Mouse (Mus musculus): ENCODE measurements around the gene Lrrc49. TPM values are rescaled to one million over a fixed set of nuclear protein-coding genes. Genes with fewer than 3 reads are reported as not detected.

Gene Lrrc49
- polyA plus RNA-seq, 1 experiment: 1.1 TPM

- Histone ChIP-seq H3K27ac (ENCODE audit: control insufficient read depth, insufficient read depth, low read length) (no peak overlapping the region), H3K4me1 (replicated peaks; ENCODE audit: control insufficient read depth, insufficient read depth, low read length) (peaks cover 3% of the 10 kb centered on the region), H3K36me3 (ENCODE audit: control insufficient read depth, insufficient read depth, low read length) (no peaks in the 10 kb centered on the region), H3K27me3 (ENCODE audit: control insufficient read depth, insufficient read depth, low read length) (peaks cover 9% of the 10 kb centered on the region; the same call in 1 of the 2 replicates), H3K4me3 (ENCODE audit: control insufficient read depth, insufficient read depth, low read length) (no peak overlapping the region)
- 94% methylated on average over 6 of the region's 6 CpGs for WGBS
- TF ChIP-seq CTCF (IDR thresholded peaks at IDR 0.05; ENCODE audit: borderline replicate concordance, control insufficient read depth, extremely low read depth, insufficient read depth, low read length, poor library complexity) (no peak), POLR2A (IDR thresholded peaks at IDR 0.05; ENCODE audit: control insufficient read depth, extremely low read depth, insufficient read depth, low read length, poor library complexity) (no peak)
- DNase-seq: no peak
Measured at GRCm38 (mm10) chr9:60714191-60714590, 26.2 kb upstream of the Lrrc49 start.

GRCm38 (mm10) chr9:60713616-60714015 is 25.7 kb upstream of the Lrrc49 start:
- no peak for TF ChIP-seq CTCF (IDR thresholded peaks at IDR 0.05; ENCODE audit: borderline replicate concordance, control insufficient read depth, extremely low read depth, insufficient read depth, low read length, poor library complexity)
- no peak for TF ChIP-seq POLR2A (IDR thresholded peaks at IDR 0.05; ENCODE audit: control insufficient read depth, extremely low read depth, insufficient read depth, low read length, poor library complexity)
- peaks cover 9% of the 10 kb centered on the region; the same call in 1 of the 2 replicates for H3K27me3 ChIP-seq (ENCODE audit: control insufficient read depth, insufficient read depth, low read length)
- no peak for DNase-seq

DNA sequence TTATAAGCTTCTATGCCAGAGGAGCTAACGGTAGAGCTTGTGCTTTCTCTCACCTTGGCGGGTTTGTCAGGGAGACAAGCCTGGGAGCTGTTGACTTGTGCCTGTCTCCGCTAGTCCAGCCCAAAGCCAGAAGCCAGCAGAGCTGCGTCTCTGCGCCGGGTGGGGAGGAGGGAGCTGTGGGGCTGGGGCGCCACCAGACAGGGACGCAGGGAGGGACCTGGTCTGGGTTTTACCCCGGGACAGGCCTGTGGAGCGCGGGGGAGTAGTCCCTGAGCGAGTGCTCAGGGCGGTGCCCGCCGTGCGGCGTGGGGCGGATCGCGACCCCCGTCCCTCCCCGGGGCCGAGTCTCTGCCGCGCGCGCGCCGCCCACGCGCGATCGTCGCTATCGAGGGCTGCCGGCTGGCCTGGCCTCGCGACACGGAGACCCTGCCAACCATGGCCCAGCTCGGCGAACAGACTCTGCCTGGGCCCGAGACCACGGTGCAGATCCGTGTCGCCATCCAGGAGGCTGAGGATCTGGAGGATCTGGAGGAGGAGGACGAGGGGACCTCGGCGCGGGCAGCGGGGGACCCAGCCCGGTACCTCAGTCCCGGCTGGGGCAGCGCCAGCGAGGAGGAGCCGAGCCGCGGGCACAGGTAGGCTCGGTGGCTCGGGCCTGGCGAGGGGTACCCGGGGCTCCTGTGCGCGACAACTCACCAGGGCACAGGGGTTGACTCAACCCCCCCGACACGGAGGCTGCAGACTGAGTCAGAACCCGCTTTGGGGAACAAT is 25.0 kb upstream of the Lrrc49 start, which contains the start of gene Larp6:
TSS of gene Larp6 (plus strand) at position 219 of the 771 bp plus-strand sequence.
- Histone ChIP-seq H3K27ac (ENCODE audit: control insufficient read depth, insufficient read depth, low read length) (no peak within 1 kb of the TSS), H3K27me3 (ENCODE audit: control insufficient read depth, insufficient read depth, low read length) (peaks cover 9% of the 10 kb centered on the region; the same call in 1 of the 2 replicates), H3K4me1 (replicated peaks; ENCODE audit: control insufficient read depth, insufficient read depth, low read length) (peaks cover 3% of the 10 kb centered on the region), H3K36me3 (ENCODE audit: control insufficient read depth, insufficient read depth, low read length) (no peaks in the 10 kb centered on the region), H3K4me3 (ENCODE audit: control insufficient read depth, insufficient read depth, low read length) (peak within 1 kb of the TSS; percentile 24)
- 5% methylated on average over 66 of the region's 66 CpGs for WGBS
- no peak for TF ChIP-seq CTCF (IDR thresholded peaks at IDR 0.05; ENCODE audit: borderline replicate concordance, control insufficient read depth, extremely low read depth, insufficient read depth, low read length, poor library complexity)
- TF ChIP-seq POLR2A (IDR thresholded peaks at IDR 0.05; ENCODE audit: control insufficient read depth, extremely low read depth, insufficient read depth, low read length, poor library complexity): no peak
- DNase-seq: no peak

More at GRCm38 (mm10) chr9:60713616-60714015, 25.7 kb upstream of the Lrrc49 start:
- H3K36me3 ChIP-seq (ENCODE audit: control insufficient read depth, insufficient read depth, low read length): no peaks in the 10 kb centered on the region
- no peak overlapping the region for H3K4me3 ChIP-seq (ENCODE audit: control insufficient read depth, insufficient read depth, low read length)
- H3K4me1 ChIP-seq (replicated peaks; ENCODE audit: control insufficient read depth, insufficient read depth, low read length): peaks cover 3% of the 10 kb centered on the region
- no peak overlapping the region for H3K27ac ChIP-seq (ENCODE audit: control insufficient read depth, insufficient read depth, low read length)
- WGBS: 68% methylated on average over 4 of the region's 4 CpGs

- Histone ChIP-seq H3K36me3 (ENCODE audit: control insufficient read depth, insufficient read depth, low read length) (no peaks in the 10 kb centered on the region), H3K27me3 (ENCODE audit: control insufficient read depth, insufficient read depth, low read length) (peaks cover 9% of the 10 kb centered on the region; the same call in 1 of the 2 replicates), H3K27ac (ENCODE audit: control insufficient read depth, insufficient read depth, low read length) (no peak overlapping the region), H3K4me1 (replicated peaks; ENCODE audit: control insufficient read depth, insufficient read depth, low read length) (peaks cover 3% of the 10 kb centered on the region), H3K4me3 (ENCODE audit: control insufficient read depth, insufficient read depth, low read length) (no peak overlapping the region)
- TF ChIP-seq POLR2A (IDR thresholded peaks at IDR 0.05; ENCODE audit: control insufficient read depth, extremely low read depth, insufficient read depth, low read length, poor library complexity) (no peak), CTCF (IDR thresholded peaks at IDR 0.05; ENCODE audit: borderline replicate concordance, control insufficient read depth, extremely low read depth, insufficient read depth, low read length, poor library complexity) (no peak)
- DNase-seq: no peak
- WGBS: 89% methylated on average over 5 of the region's 5 CpGs
Measured at GRCm38 (mm10) chr9:60712011-60712410, 24.1 kb upstream of the Lrrc49 start.

- Histone ChIP-seq H3K27me3 (ENCODE audit: control insufficient read depth, insufficient read depth, low read length) (peaks cover 9% of the 10 kb centered on the region; the same call in 1 of the 2 replicates), H3K4me1 (replicated peaks; ENCODE audit: control insufficient read depth, insufficient read depth, low read length) (peaks cover 3% of the 10 kb centered on the region), H3K27ac (ENCODE audit: control insufficient read depth, insufficient read depth, low read length) (no peak overlapping the region), H3K36me3 (ENCODE audit: control insufficient read depth, insufficient read depth, low read length) (no peaks in the 10 kb centered on the region), H3K4me3 (ENCODE audit: control insufficient read depth, insufficient read depth, low read length) (no peak overlapping the region)
- no peak for TF ChIP-seq POLR2A (IDR thresholded peaks at IDR 0.05; ENCODE audit: control insufficient read depth, extremely low read depth, insufficient read depth, low read length, poor library complexity)
- no peak for TF ChIP-seq CTCF (IDR thresholded peaks at IDR 0.05; ENCODE audit: borderline replicate concordance, control insufficient read depth, extremely low read depth, insufficient read depth, low read length, poor library complexity)
- DNase-seq: no peak
- WGBS: 91% methylated on average over 6 of the region's 6 CpGs
Measured at GRCm38 (mm10) chr9:60709721-60710120, 21.8 kb upstream of the Lrrc49 start.

GRCm38 (mm10) chr9:60708606-60709005 is 20.6 kb upstream of the Lrrc49 start:
- H3K27me3 ChIP-seq (ENCODE audit: control insufficient read depth, insufficient read depth, low read length): peaks cover 9% of the 10 kb centered on the region; the same call in 1 of the 2 replicates
- no peak overlapping the region for H3K4me3 ChIP-seq (ENCODE audit: control insufficient read depth, insufficient read depth, low read length)
- no peak overlapping the region for H3K27ac ChIP-seq (ENCODE audit: control insufficient read depth, insufficient read depth, low read length)
- TF ChIP-seq POLR2A (IDR thresholded peaks at IDR 0.05; ENCODE audit: control insufficient read depth, extremely low read depth, insufficient read depth, low read length, poor library complexity): no peak
- TF ChIP-seq CTCF (IDR thresholded peaks at IDR 0.05; ENCODE audit: borderline replicate concordance, control insufficient read depth, extremely low read depth, insufficient read depth, low read length, poor library complexity): no peak
- WGBS: 95% methylated on average over 5 of the region's 5 CpGs
- no peaks in the 10 kb centered on the region for H3K36me3 ChIP-seq (ENCODE audit: control insufficient read depth, insufficient read depth, low read length)
- peaks cover 3% of the 10 kb centered on the region for H3K4me1 ChIP-seq (replicated peaks; ENCODE audit: control insufficient read depth, insufficient read depth, low read length)
- DNase-seq: no peak

All from thymus, adult 2 months (tissue).